Mouse (Mus musculus): ENCODE results near the gene Cxcl17.

DNA sequence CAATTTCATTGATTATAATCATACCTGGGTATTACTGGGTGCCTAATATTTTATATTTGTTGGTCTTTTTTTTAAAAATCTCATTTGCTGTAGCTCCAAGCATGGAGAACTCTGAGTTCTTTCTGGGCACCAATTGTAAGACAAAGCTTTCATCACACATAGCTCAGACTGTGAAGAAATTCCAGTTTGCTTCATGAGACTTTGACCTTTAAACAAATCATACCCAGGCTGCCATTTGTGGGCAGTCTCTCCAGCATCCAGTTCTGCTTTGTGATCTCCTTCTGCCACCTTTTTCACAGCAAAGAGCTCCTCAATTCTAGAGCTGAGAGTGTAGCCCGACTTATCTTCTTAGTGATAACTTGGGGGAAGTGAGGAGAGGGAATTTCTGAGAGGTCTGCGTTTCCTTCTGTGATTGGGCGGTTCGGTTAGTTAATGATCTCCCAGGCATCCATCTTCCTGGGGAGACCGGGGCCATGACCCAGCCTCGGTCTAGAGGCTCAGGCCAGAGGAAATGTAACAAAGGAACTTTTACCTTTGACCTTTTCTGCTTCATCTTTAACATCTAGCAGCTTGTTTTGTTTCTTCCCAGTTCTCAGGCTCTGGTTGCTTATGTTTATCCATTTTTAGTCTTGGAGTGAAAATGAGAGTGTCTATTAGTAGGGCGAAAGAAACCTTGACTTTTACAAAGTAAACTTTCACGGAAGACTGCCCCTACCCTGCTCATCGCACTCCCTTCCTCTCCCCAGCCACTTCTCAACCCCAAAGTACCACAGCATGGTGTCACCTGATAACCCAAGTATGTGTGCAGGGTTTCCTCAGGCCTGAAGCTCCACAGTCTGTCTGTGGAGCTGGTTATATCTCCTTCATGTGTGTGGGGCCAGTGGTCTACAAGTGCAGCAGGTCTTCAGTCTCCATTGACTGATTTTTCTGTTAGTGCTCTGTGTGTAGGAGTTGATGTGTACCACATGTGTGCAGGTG is 37.5 kb upstream of the Cxcl17 start:
- TF ChIP-seq TAL1 (IDR thresholded peaks at IDR 0.05; ENCODE audit: low read length) (no peak), GATA1 (IDR thresholded peaks at IDR 0.05; ENCODE audit: low read length) (no peak)

All from erythroblast, embryonic 14.5 days (primary cell).